Mouse (Mus musculus) C2C12 (cell line): Measurements from ENCODE around the gene A630076J17Rik.

Source experiments
- MAX ChIP-seq: IDR thresholded peaks from one replicate; pipeline ENCODE4 v1.6.1; 2011; ENCODE audit warnings: mild to moderate bottlenecking, control low read depth
- USF1 ChIP-seq: IDR thresholded peaks from one replicate; pipeline ENCODE4 v1.6.1; 2011; ENCODE audit warnings: low read depth, mild to moderate bottlenecking, control low read depth, moderate library complexity

- TF ChIP-seq USF1 (no peak), MAX (no peak)
Observed at GRCm38 (mm10) chr3:107223230-107223629, 7.2 kb upstream of the A630076J17Rik start.
